Mouse (Mus musculus) liver, embryonic 14.5 days (tissue): ENCODE data around the gene Slc12a6. TPM values are rescaled to one million over a fixed set of nuclear protein-coding genes. Genes with fewer than 3 reads are reported as not detected.

ENCODE experiments used
- ATAC-seq: fragments of 200-750 bp; cut with Nextera tagmentation; 2 replicates; pipeline ENCODE4 v1.8.0; 2017; ENCODE audit warnings: moderate number of reproducible peaks, mild to moderate bottlenecking, moderate library complexity; ENCODE audit not compliant: insufficient read depth
- DNase-seq, 3 experiments: peaks; one replicate each; pipeline ENCODE4 v3.0.0-alpha.2; 2012 to 2013; ENCODE audit warnings: low read depth in 3 of 3, low spot score in 3 of 3
- H3K27ac ChIP-seq: fragments of 300-500 bp; sonication (generic); 2 replicates; pipeline ENCODE4 v1.5.1; 2014; ENCODE audit warnings: moderate library complexity, mild to moderate bottlenecking, control low read depth, inconsistent platforms
- H3K27me3 ChIP-seq: fragments of 300-500 bp; sonication (generic); 2 replicates; pipeline ENCODE4 v1.6.1; 2014; ENCODE audit warnings: mild to moderate bottlenecking, low read length, moderate library complexity; ENCODE audit not compliant: control insufficient read depth, insufficient read depth
- H3K36me3 ChIP-seq: fragments of 300-500 bp; sonication (generic); replicated peaks from 2 replicates; pipeline ENCODE4 v1.6.1; 2014; ENCODE audit warnings: low read depth; ENCODE audit not compliant: control insufficient read depth, insufficient read depth
- H3K4me1 ChIP-seq, 2 experiments: fragments of 200-500 bp in 1 of 2; fragments of 300-500 bp in 1 of 2; sonication (generic) in 1 of 2; replicated peaks; 2 replicates each; pipeline ENCODE4 v1.6.1; 2012 to 2014; ENCODE audit warnings: antibody characterized with exemption in 1 of 2, inconsistent platforms in 1 of 2, low read length in 1 of 2; ENCODE audit not compliant: control insufficient read depth in 2 of 2, insufficient read depth in 2 of 2
- H3K4me2 ChIP-seq: fragments of 300-500 bp; sonication (generic); 2 replicates; pipeline ENCODE4 v1.6.1; 2014; ENCODE audit warnings: low read depth, mild to moderate bottlenecking, control low read depth, moderate library complexity
- H3K4me3 ChIP-seq, 2 experiments: fragments of 200-500 bp in 1 of 2; fragments of 300-500 bp in 1 of 2; sonication (generic) in 1 of 2; 2 replicates each; pipeline ENCODE4 v1.5.1; 2012 to 2014; ENCODE audit warnings: low read depth in 2 of 2, low read length in 2 of 2, mild to moderate bottlenecking in 2 of 2, control low read depth in 1 of 2, inconsistent platforms in 1 of 2, moderate library complexity in 1 of 2; ENCODE audit not compliant: insufficient read depth in 1 of 2
- H3K9ac ChIP-seq: fragments of 300-500 bp; sonication (generic); replicated peaks from 2 replicates; pipeline ENCODE4 v1.6.1; 2014; ENCODE audit warnings: mild to moderate bottlenecking, control low read depth, moderate library complexity
- H3K9me3 ChIP-seq: fragments of 300-500 bp; sonication (generic); 2 replicates; pipeline ENCODE4 v1.6.1; 2016; ENCODE audit warnings: low read length, mixed read lengths; ENCODE audit not compliant: control insufficient read depth
- CTCF ChIP-seq: IDR thresholded peaks from 2 replicates; pipeline ENCODE4 v1.5.1; 2016; ENCODE audit warnings: antibody characterized with exemption, low read depth, control low read depth
- EP300 ChIP-seq: IDR thresholded peaks from 2 replicates; pipeline ENCODE4 v1.6.1; 2016; ENCODE audit warnings: antibody characterized with exemption, low read depth
- WGBS: fragments of 180-500 bp; shearing (Covaris S2); extraction: QIAGEN DNeasy Blood & Tissue Kit; methylation state at CpG from one replicate; pipeline ENCODE4 v1.1.7; 2014; ENCODE audit not compliant: insufficient replicate concordance; 5-methylcytosine and 5-hydroxymethylcytosine counted together
- polyA plus RNA-seq, 2 experiments: library from polyadenylated mRNA; depleted of rRNA in 1 of 2; stranded (reverse) in 1 of 2; unstranded in 1 of 2; fragments of >200 nt; fragmentation: Nextera tagmentation in 1 of 2; extraction: Ambion mirVana in 1 of 2; gene quantifications; 2 replicates each; pipeline versions ENCODE4 v1.2.1 to v1.2.3; 2012 to 2014

The Slc12a6 gene
- polyA plus RNA-seq, 2 experiments = 3.4 to 8.7 TPM

DNA sequence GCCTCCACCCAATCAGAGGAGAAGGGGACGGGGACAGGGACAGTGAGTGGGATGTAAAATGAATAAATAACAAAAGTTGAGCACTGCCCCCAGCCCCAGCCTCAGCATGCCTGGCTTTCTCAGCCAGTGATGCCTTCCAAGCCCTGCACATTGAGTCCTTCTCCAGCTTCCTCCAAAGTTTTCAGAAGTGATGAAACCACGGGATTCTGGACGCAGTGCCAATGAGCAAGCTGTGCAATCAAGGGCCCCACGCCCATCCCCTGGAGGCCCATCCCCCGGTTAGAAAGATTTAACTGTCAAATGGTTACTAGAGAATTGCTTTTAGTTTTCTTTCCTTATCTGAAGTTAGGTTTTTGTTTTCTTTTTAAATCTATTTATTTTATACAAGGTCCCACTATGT is 104.3 kb downstream of the Slc12a6 start:
- TF ChIP-seq CTCF (no peak), EP300 (no peak)
- Histone ChIP-seq H3K27me3 (no peaks in the 10 kb centered on the region), H3K4me2 (no peak overlapping the region), H3K36me3 (no peaks in the 10 kb centered on the region; the same call in 1 of the 2 replicates), H3K9me3 (no peaks in the 10 kb centered on the region), H3K27ac (no peak overlapping the region), H3K9ac (no peak overlapping the region), H3K4me3 (no peak overlapping the region), H3K4me1 (peaks cover 2 to 7% of the 10 kb centered on the region in 2 experiments; a peak in 3 of 4 replicates)
- WGBS = 35% methylated on average over 5 of the region's 5 CpGs
- no peak for DNase-seq
- ATAC-seq = no peak

DNA sequence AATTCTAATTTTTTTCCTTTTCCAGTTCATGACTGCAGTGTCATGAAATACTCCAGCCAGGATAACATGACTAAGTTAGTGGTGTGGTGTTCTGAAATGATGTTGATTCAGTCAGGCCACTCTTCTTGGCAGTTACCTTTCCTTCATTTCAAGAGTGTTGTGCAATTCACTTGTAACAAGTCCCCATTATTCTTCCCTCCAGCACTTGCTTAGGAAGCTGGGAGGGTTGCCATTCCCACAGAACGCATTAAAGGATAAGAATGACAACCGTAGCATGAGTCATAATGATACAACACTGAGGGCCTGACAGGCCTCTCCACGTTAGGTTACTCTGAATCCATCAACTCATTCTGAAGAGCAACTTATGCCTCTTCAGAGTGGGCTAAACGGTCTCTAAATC is 107.5 kb downstream of the Slc12a6 start:
- no peaks in the 10 kb centered on the region for H3K36me3 ChIP-seq
- no peak overlapping the region for H3K9ac ChIP-seq
- H3K4me1 ChIP-seq = peaks cover 0 to 2% of the 10 kb centered on the region in 2 experiments; a peak in 1 of 4 replicates
- TF ChIP-seq EP300 (no peak), CTCF (no peak)
- no peak overlapping the region for H3K27ac ChIP-seq
- ATAC-seq = no peak
- WGBS = 49% methylated on average over 4 of the region's 4 CpGs
- DNase-seq = no peak
- H3K27me3 ChIP-seq = no peaks in the 10 kb centered on the region
- H3K9me3 ChIP-seq = no peaks in the 10 kb centered on the region
- no peak overlapping the region for H3K4me2 ChIP-seq
- no peak overlapping the region for H3K4me3 ChIP-seq

DNA sequence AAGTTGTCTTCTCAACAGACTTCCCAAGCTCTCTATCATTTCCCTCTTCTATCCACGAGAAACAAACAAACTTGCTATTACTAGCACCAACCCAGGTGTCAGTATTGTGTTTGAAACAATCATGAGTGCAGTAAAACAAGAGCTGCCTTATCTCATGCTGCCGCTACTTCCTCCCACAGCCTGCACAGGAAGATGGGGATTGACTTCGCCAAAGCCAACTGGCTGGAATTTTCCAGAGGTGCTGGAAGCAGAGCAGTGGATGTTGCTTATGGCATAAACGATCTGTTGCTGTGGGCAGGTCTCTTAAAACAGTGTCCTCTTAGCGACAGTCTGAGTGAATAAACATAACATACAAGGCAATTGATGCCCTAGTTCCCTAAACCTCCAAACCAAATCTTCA is 109.0 kb downstream of the Slc12a6 start:
- TF ChIP-seq EP300 (no peak), CTCF (no peak)
- ATAC-seq (no peak), DNase-seq (no peak)
- Histone ChIP-seq H3K36me3 (no peaks in the 10 kb centered on the region), H3K4me3 (no peak overlapping the region), H3K27me3 (no peaks in the 10 kb centered on the region), H3K4me2 (no peak overlapping the region), H3K4me1 (no peaks in the 10 kb centered on the region), H3K9ac (no peak overlapping the region), H3K9me3 (no peaks in the 10 kb centered on the region), H3K27ac (no peak overlapping the region)
- WGBS = 4% methylated on average over 5 of the region's 5 CpGs

DNA sequence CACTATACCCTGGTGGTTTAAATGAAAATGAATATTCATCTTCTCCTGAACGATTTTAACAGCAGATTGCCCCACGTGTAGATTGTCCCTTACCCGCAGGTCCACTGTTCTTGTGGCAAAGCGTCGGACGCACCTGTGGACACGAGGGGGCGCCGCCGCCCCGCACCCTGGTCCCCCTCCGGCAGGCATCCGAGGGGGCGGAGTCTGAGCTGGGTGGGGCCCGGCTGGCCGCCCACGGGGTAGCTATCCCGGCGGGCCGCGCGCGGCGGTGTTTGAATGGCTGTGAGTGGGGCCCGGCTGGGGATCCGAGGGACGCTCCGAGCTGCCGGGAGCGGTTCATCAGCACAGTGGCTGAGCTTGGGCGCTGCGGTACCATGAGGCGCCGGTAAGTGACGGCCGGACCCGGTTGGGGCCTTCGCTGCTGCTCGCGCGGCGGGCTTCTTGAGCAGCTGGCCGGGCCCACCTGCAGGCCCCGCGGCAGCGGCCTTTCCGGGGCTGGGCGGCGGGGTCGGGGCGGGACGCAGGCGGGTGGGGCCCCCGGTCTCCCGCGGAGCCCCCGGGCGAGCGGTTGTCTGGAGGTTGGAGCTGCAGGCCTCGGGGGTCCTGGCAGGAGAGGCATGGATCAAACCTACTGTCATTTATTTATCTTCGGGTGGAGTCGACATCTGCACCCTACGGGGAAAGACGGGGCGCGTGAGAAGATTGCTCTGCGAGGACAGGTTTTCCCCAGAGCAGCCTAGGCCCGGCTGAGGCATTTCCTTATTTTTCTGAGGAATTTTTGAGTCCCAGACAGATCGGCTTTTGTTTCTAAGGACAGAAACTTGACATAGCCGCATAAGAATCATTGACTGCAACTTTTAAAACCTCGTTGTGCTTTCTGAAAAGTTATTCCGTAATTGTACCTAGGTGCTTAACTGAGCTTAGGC is 113.6 kb downstream of the Slc12a6 start, which contains the start of gene Katnbl1:
Gene Katnbl1, plus strand, starts transcription at position 239 of the 926 bp plus-strand sequence.
- ATAC-seq = peak; percentile 99
- H3K27me3 ChIP-seq = no peaks in the 10 kb centered on the region
- DNase-seq = peak; percentile 85 to 86 (median 86)
- H3K4me3 ChIP-seq = peak within 1 kb of the TSS; percentile 96 to 99
- under 1% methylated on average over 72 of the region's 72 CpGs for WGBS
- H3K27ac ChIP-seq = peak within 1 kb of the TSS; percentile 84
- peaks cover 9 to 11% of the 10 kb centered on the region in 2 experiments for H3K4me1 ChIP-seq
- H3K4me2 ChIP-seq = peak within 1 kb of the TSS; percentile 95
- H3K9ac ChIP-seq = peak within 1 kb of the TSS; percentile 99
- no peaks in the 10 kb centered on the region for H3K36me3 ChIP-seq
- no peaks in the 10 kb centered on the region for H3K9me3 ChIP-seq
- TF ChIP-seq EP300 (no peak), CTCF (peak; percentile 93)

- Histone ChIP-seq H3K36me3 (no peaks in the 10 kb centered on the region), H3K9ac (peak overlapping the region; percentile 99), H3K27ac (peak overlapping the region; percentile 84), H3K4me3 (peak overlapping the region; percentile 96 to 99), H3K27me3 (no peaks in the 10 kb centered on the region), H3K4me2 (peak overlapping the region; percentile 95), H3K4me1 (peaks cover 9 to 11% of the 10 kb centered on the region in 2 experiments), H3K9me3 (no peaks in the 10 kb centered on the region)
- DNase-seq (no peak), ATAC-seq (no peak)
- WGBS = 26% methylated on average over 8 of the region's 8 CpGs
- no peak for TF ChIP-seq CTCF
- TF ChIP-seq EP300 = no peak
Measured at GRCm38 (mm10) chr2:112380131-112380530, 114.5 kb downstream of the Slc12a6 start.
